Mouse (Mus musculus) embryonic fibroblast, embryonic 13.5 days (primary cell): ENCODE results near the gene Rbm48. TPM values are rescaled to one million over a fixed set of nuclear protein-coding genes. Genes with fewer than 3 reads are reported as not detected.

Source experiments
- H3K27ac ChIP-seq: 2 replicates; pipeline ENCODE4 v1.5.1; 2012; ENCODE audit warnings: low read length, control low read depth, inconsistent platforms; ENCODE audit not compliant: insufficient read depth
- H3K4me1 ChIP-seq: 2 replicates; pipeline ENCODE4 v1.6.1; 2011; ENCODE audit warnings: low read length; ENCODE audit not compliant: control insufficient read depth, insufficient read depth
- H3K4me3 ChIP-seq: 2 replicates; pipeline ENCODE4 v1.5.1; 2011; ENCODE audit warnings: mild to moderate bottlenecking, control low read depth, low read length; ENCODE audit not compliant: insufficient read depth
- CTCF ChIP-seq: IDR thresholded peaks from 2 replicates; pipeline ENCODE4 v1.5.1; 2011; ENCODE audit warnings: mild to moderate bottlenecking, control low read depth, low read length, moderate library complexity, borderline replicate concordance; ENCODE audit not compliant: insufficient read depth
- POLR2A ChIP-seq: IDR thresholded peaks from 2 replicates; pipeline ENCODE4 v1.6.1; 2011; ENCODE audit warnings: low read depth, mild to moderate bottlenecking, control low read depth, low read length, moderate library complexity
- polyA plus RNA-seq: library from polyadenylated mRNA; stranded (reverse); fragments of >200 nt; gene quantifications from 2 replicates; pipeline ENCODE4 v1.2.4, GENCODE M21; 2011; ENCODE audit warnings: low read depth; ENCODE audit not compliant: missing spikeins, insufficient read length

The Rbm48 gene
- polyA plus RNA-seq, 1 experiment = 6.6 TPM

- TF ChIP-seq CTCF (no peak), POLR2A (no peak)
- H3K27ac ChIP-seq = no peak overlapping the region
Measured at GRCm38 (mm10) chr5:3551481-3551880, 44.9 kb downstream of the Rbm48 start.

GRCm38 (mm10) chr5:3546226-3546625 lies 50.2 kb downstream of the Rbm48 start:
- H3K4me3 ChIP-seq = no peak overlapping the region
- no peak for TF ChIP-seq CTCF
- no peak for TF ChIP-seq POLR2A
- H3K27ac ChIP-seq = no peak overlapping the region
- H3K4me1 ChIP-seq = peaks cover 7% of the 10 kb centered on the region; the same call in 1 of the 2 replicates

More at GRCm38 (mm10) chr5:3551481-3551880, 44.9 kb downstream of the Rbm48 start:
- H3K4me3 ChIP-seq = no peak overlapping the region
- H3K4me1 ChIP-seq = no peaks in the 10 kb centered on the region; the same call in 1 of the 2 replicates

- Histone ChIP-seq H3K4me1 (peaks cover 7% of the 10 kb centered on the region; the same call in 1 of the 2 replicates), H3K27ac (no peak overlapping the region), H3K4me3 (peak overlapping the region; percentile 82)
- TF ChIP-seq POLR2A = no peak
- TF ChIP-seq CTCF = no peak
Measured at GRCm38 (mm10) chr5:3544480-3544769, 52.0 kb downstream of the Rbm48 start.

GRCm38 (mm10) chr5:3543629-3544479 lies 52.5 kb downstream of the Rbm48 start, which contains the start of gene Fam133b:
Fam133b (plus strand) TSS chr5:3543833.
- TF ChIP-seq CTCF (peak; percentile 68; the same call in 1 of the 2 replicates), POLR2A (peak; percentile 74)
- H3K4me3 ChIP-seq = peak within 1 kb of the TSS; percentile 82
- peak within 1 kb of the TSS; percentile 55 for H3K27ac ChIP-seq
- peaks cover 7% of the 10 kb centered on the region for H3K4me1 ChIP-seq

- H3K4me1 ChIP-seq = peaks cover 7% of the 10 kb centered on the region
- no peak for TF ChIP-seq CTCF
- TF ChIP-seq POLR2A = no peak
- H3K27ac ChIP-seq = no peak overlapping the region
- H3K4me3 ChIP-seq = no peak overlapping the region
Measured at GRCm38 (mm10) chr5:3541871-3542270, 54.5 kb downstream of the Rbm48 start.

GRCm38 (mm10) chr5:3538505-3539472 lies 57.6 kb downstream of the Rbm48 start:
- H3K4me3 ChIP-seq = no peak overlapping the region
- peak overlapping the region; percentile 86 for H3K27ac ChIP-seq
- no peaks in the 10 kb centered on the region; the same call in 1 of the 2 replicates for H3K4me1 ChIP-seq
- no peak for TF ChIP-seq CTCF
- TF ChIP-seq POLR2A = no peak

GRCm38 (mm10) chr5:3536592-3537212 lies 59.7 kb downstream of the Rbm48 start:
- Histone ChIP-seq H3K27ac (no peak overlapping the region), H3K4me3 (no peak overlapping the region), H3K4me1 (no peaks in the 10 kb centered on the region; the same call in 1 of the 2 replicates)
- no peak for TF ChIP-seq CTCF
- no peak for TF ChIP-seq POLR2A

Other genes with a start within 250 kb of the Rbm48 start
- 23.2 and 30.0 TPM in 2 replicates for gene Fam133b, start 52.8 kb downstream of the Rbm48 start, polyA plus RNA-seq
- gene 1700109H08Rik, start 25.0 kb downstream of the Rbm48 start, polyA plus RNA-seq = 8.0 and 10.8 TPM in 2 replicates
- 10.5 and 13.1 TPM in 2 replicates for gene Pex1, start 519 bp downstream of the Rbm48 start, polyA plus RNA-seq
- gene Tmbim7, start 54.6 kb upstream of the Rbm48 start, polyA plus RNA-seq = not detected in 2 replicates
- gene Gatad1, start 60.6 kb upstream of the Rbm48 start, polyA plus RNA-seq = 163 and 176 TPM in 2 replicates
- 48.9 and 52.0 TPM in 2 replicates for gene Ankib1, start 206.3 kb upstream of the Rbm48 start, polyA plus RNA-seq
- gene Krit1, start 206.6 kb upstream of the Rbm48 start, polyA plus RNA-seq = 62.7 and 68.8 TPM in 2 replicates
- not detected in 2 replicates for gene Lrrd1, start 248.6 kb upstream of the Rbm48 start, polyA plus RNA-seq